ENCODE assay signal across 1 mouse cellular context in the genomic region with DNA sequence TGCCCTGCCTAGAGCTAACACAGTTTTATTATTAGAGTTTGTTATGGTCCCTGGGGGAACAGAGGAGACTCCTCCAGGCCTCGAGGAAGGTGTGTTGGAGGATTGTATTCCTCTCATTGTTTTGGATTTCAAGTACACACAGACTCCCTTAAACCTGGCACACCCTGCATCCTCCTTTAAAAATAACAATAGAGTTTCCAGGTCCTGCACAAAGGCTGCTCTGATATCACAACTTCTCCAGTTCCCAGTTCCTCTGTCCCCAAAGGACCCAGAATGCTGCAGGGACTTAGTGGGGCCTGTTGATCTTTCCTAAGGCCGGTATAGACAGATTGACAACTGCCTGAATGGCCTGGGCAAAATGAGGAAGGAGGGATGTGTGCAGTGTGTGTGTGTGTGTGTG.
TF ChIP-seq lines count a peak whose summit lies in the region.

No protein-coding gene starts in this region.

TF ChIP-seq in MEL, 35 proteins besides CTCF, POLR2A, EP300 and RAD21:
- no peak for TF ChIP-seq ZNF384 (IDR thresholded peaks at IDR 0.05; ENCODE audit: low read depth, low read length)
- no peak for TF ChIP-seq ELF1 (IDR thresholded peaks at IDR 0.05; ENCODE audit: low read depth, low read length)
- TF ChIP-seq MAFK (IDR thresholded peaks at IDR 0.05; ENCODE audit: borderline replicate concordance, low read depth, low read length), result no peak
- no peak for TF ChIP-seq ETS1 (IDR thresholded peaks at IDR 0.05; ENCODE audit: low read depth, low read length)
- TF ChIP-seq JUND (IDR thresholded peaks at IDR 0.05; ENCODE audit: low read depth, low read length), result no peak
- no peak for TF ChIP-seq MEF2A (IDR thresholded peaks at IDR 0.05; ENCODE audit: extremely low read depth, insufficient replicate concordance, low read depth, low read length, poor library complexity, severe bottlenecking)
- no peak for TF ChIP-seq KAT2A (conservative IDR thresholded peaks at IDR 0.05; ENCODE audit: low read depth, low read length)
- TF ChIP-seq NRF1 (IDR thresholded peaks at IDR 0.05; ENCODE audit: insufficient read depth, low read depth, low read length, poor library complexity, severe bottlenecking), result no peak
- no peak for TF ChIP-seq TCF12 (IDR thresholded peaks at IDR 0.05; ENCODE audit: low read depth, low read length)
- no peak for TF ChIP-seq HCFC1 (IDR thresholded peaks at IDR 0.05; ENCODE audit: low read depth, low read length)
- no peak for TF ChIP-seq GATA1 (IDR thresholded peaks at IDR 0.05; ENCODE audit: low read depth, low read length)
- TF ChIP-seq USF1 (IDR thresholded peaks at IDR 0.05; ENCODE audit: low read depth, low read length), result no peak
- no peak for TF ChIP-seq RCOR1 (IDR thresholded peaks at IDR 0.05; ENCODE audit: low read depth, low read length)
- no peak for TF ChIP-seq E2F4 (IDR thresholded peaks at IDR 0.05; ENCODE audit: borderline replicate concordance, low read depth, low read length)
- no peak for TF ChIP-seq NELFE (IDR thresholded peaks at IDR 0.05; ENCODE audit: low read depth, low read length)
- TF ChIP-seq MAX (IDR thresholded peaks at IDR 0.05; ENCODE audit: low read length), result no peak
- no peak for TF ChIP-seq MXI1 (IDR thresholded peaks at IDR 0.05; ENCODE audit: low read depth, low read length)
